Mouse (Mus musculus) urinary bladder, postnatal 4 days (tissue): Measurements from ENCODE around the gene Smarcb1.
A peak's percentile ranks its signal among the peaks of the same experiment; 100 is the strongest.

Experiments used
- DNase-seq, 2 experiments: peaks; one replicate each; pipeline ENCODE4 v3.0.0; 2021 to 2022; ENCODE audit warnings: low spot score in 2 of 2

Smarcb1 gene

GRCm38 (mm10) chr10:75856155-75856907 lies 65.1 kb downstream of the Smarcb1 start:
- DNase-seq, result no peak

DNA sequence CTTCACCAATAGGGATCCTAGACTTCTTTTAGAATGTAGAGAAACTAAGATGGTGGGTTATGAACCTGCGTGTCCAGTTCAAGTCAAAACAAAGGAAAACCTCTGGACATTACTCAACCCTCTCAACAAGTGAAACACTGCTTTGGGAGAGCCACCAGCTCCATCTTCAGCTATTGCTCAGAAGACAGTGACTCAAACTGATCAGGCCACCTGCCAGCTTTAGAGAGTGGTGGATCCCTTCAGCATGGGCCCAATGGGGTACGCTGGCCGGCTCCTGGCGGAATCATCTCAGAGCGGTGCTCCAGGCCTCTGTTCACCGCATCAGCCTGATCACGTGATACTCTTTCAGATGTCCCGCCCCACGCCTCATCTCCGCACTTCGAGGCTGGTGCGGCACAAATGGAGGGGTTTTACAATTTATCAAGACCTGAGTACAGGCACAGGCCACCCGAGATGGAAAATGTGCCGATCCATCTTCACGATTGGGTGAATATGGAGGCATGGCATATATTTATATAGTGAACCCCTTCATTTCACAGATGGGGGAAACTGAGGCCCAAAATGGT lies 65.9 kb downstream of the Smarcb1 start:
- DNase-seq, result no peak

DNA sequence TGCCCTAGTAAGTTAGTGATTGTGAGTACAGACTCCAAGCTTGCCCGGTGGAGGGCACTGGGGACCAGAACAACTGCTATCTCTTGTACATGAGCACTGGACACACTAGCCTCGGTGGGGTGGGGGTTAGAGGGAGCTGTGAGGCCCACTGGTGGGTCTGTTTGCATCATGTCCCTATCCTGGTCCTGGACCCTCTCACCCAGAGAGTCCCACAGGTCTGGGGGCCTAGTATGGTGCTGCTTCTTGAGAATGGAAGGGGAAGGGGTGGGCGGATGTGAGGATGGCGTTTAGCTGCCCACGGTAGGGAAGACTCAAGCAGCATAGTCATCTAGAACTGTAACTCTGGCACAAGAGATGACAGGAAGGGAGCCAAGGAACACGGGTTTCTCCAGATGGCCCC lies 66.6 kb downstream of the Smarcb1 start:
- DNase-seq, result no peak

GRCm38 (mm10) chr10:75854096-75854495 lies 67.3 kb downstream of the Smarcb1 start:
- no peak for DNase-seq

DNA sequence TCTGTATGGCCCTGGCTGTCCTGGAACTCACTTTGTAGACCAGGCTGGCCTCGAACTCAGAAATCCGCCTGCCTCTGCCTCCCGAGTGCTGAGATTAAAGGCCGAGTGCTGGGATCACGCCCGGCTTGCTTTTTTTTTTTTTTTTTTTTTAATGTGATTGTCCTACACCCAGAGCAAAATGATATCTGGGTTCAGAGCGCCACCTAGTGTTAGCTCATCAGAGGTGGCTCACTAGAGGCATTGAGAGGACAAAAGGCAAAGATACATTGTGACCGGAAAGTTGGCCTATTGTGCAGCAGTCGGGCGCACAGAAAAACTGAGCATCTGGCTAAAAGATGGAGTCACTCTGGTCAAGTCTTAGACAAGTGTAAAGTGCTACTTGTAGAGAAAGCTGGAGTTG lies 68.0 kb downstream of the Smarcb1 start:
- peak; percentile 54 to 81 for DNase-seq

GRCm38 (mm10) chr10:75852539-75853125 lies 68.8 kb downstream of the Smarcb1 start:
- DNase-seq, result no peak

DNA sequence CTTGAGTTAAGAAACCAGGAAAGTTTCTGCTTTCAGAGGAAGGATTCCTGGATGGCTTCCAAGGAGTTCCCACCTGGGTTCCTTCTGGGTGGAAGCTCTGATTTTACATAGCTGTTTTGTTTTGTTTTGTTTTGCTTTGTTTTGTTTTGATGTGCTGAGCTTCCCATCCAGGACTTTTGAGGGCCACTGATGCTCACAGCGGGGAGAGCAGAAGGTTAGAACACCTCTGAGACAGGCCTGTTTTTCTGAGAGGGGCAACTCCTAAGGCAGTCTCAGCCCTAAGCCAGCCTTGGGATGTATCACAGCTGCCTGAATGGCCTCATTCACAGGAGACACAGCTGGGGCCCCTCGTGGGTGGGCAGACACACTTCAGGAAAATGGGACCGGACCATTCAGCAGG lies 69.7 kb downstream of the Smarcb1 start:
- DNase-seq, result no peak

DNA sequence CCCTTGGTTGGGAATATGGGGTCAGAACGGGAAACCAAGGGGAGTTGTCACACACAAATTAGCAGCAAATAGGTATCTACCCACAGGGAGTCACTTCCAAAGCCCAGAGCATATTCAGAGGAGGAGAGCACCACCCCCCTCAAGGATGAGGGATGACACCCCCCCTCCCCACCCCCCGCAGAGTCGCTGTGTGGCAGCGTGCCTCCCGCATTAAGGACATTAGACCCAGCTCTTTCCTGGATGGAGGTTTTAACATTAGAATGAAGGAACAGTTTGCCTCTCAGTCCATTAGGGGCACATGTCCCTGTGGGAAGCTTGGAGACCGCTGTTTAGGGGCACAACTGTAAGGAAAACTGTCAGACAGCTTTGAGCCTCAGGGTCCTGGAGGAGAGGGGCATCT lies 70.3 kb downstream of the Smarcb1 start:
- DNase-seq, result no peak

DNA sequence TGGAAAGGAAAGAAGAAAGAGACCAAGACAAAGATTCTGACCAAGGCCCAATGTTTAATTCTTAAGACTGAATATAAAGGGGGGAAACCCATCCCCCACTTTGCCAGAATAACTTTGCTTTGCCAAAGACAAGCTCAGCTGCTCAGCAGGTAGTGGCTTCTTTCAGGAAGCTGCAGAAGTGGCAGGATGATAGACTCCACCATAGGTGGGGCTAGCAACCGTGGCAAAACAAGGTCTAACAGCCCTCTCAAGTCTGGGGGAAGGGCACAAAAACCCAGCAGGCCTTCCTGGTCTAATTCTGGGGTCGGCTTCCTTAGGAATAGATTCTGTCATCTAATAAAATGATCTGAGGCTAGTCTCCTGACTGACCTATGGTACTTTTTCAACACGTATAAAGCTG lies 73.0 kb downstream of the Smarcb1 start:
- no peak for DNase-seq
